Mouse (Mus musculus) intestine, embryonic 15.5 days (tissue): ENCODE measurements around the gene Pias4. TPM values are rescaled to one million over a fixed set of nuclear protein-coding genes. Genes with fewer than 3 reads are reported as not detected.

Source experiments
- ATAC-seq: fragments of 200-750 bp; cut with Nextera tagmentation; 2 replicates; pipeline ENCODE4 v1.8.0; 2017; ENCODE audit warnings: moderate TSS enrichment, moderate library complexity
- H3K27ac ChIP-seq: fragments of 300-500 bp; sonication (generic); 2 replicates; pipeline ENCODE4 v1.5.1; 2015; ENCODE audit warnings: mild to moderate bottlenecking, inconsistent platforms
- H3K27me3 ChIP-seq: fragments of 300-500 bp; sonication (generic); replicated peaks from 2 replicates; pipeline ENCODE4 v1.6.1; 2015; ENCODE audit warnings: inconsistent platforms
- H3K36me3 ChIP-seq: fragments of 300-500 bp; sonication (generic); 2 replicates; pipeline ENCODE4 v1.6.1; 2015; ENCODE audit warnings: inconsistent platforms
- H3K4me1 ChIP-seq: fragments of 300-500 bp; sonication (generic); replicated peaks from 2 replicates; pipeline ENCODE4 v1.6.1; 2015; ENCODE audit warnings: inconsistent platforms
- H3K4me2 ChIP-seq: fragments of 300-500 bp; sonication (generic); replicated peaks from 2 replicates; pipeline ENCODE4 v1.6.1; 2015; ENCODE audit warnings: mild to moderate bottlenecking, inconsistent platforms
- H3K4me3 ChIP-seq: fragments of 300-500 bp; sonication (generic); replicated peaks from 2 replicates; pipeline ENCODE4 v1.5.1; 2015; ENCODE audit warnings: inconsistent platforms
- H3K9ac ChIP-seq: fragments of 300-500 bp; sonication (generic); 2 replicates; pipeline ENCODE4 v1.6.1; 2015; ENCODE audit warnings: inconsistent platforms
- H3K9me3 ChIP-seq: fragments of 300-500 bp; sonication (generic); 2 replicates; pipeline ENCODE4 v1.6.1; 2016; ENCODE audit warnings: inconsistent platforms
- WGBS: fragments of 180-500 bp; shearing (Covaris S2); methylation state at CpG from one replicate; pipeline ENCODE4 v1.1.7; 2015; 5-methylcytosine and 5-hydroxymethylcytosine counted together
- polyA plus RNA-seq: library from polyadenylated mRNA; unstranded; fragments of >200 nt; fragmentation: Nextera tagmentation; extraction: Ambion mirVana; gene quantifications from 2 replicates; pipeline ENCODE4 v1.2.1, GENCODE M21; 2015

The Pias4 gene
- polyA plus RNA-seq, 1 experiment from 2014 or later: 47.2 TPM

DNA sequence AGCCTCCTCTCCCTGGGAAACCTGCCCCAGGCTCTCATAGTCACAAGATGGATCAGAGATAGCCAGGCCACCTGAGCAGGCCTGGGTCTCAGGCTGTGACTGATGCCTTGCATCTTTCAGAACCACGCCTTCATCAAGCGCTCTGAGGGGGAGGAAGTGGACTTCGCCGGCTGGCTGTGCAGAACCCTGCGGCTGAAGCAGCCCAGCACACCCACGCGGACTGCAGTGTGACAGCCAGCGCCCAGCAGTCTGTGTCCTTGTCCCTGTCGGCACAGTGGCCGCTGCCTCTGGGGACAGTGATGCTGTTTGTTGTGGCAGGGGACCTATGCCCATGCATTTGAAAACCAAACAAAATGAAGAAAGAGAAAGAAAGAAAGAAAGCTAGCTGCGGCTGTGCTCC, 44.2 kb downstream of the Pias4 start:
- Histone ChIP-seq H3K4me2 (no peak overlapping the region), H3K36me3 (peaks cover 37% of the 10 kb centered on the region), H3K9me3 (no peaks in the 10 kb centered on the region), H3K27ac (no peak overlapping the region), H3K4me1 (peaks cover 10% of the 10 kb centered on the region), H3K9ac (no peak overlapping the region), H3K27me3 (no peaks in the 10 kb centered on the region), H3K4me3 (no peak overlapping the region)
- ATAC-seq: no peak
- WGBS: 78% methylated on average over 11 of the region's 11 CpGs

- no peak overlapping the region for H3K4me3 ChIP-seq
- H3K9me3 ChIP-seq: no peaks in the 10 kb centered on the region
- H3K4me2 ChIP-seq: no peak overlapping the region
- peaks cover 5% of the 10 kb centered on the region for H3K4me1 ChIP-seq
- H3K36me3 ChIP-seq: peaks cover 40% of the 10 kb centered on the region
- 65% methylated on average over 2 of the region's 2 CpGs for WGBS
- H3K9ac ChIP-seq: no peak overlapping the region
- H3K27ac ChIP-seq: no peak overlapping the region
- H3K27me3 ChIP-seq: no peaks in the 10 kb centered on the region
- no peak for ATAC-seq
Measured at GRCm38 (mm10) chr10:81122889-81123288, 44.8 kb downstream of the Pias4 start.

DNA sequence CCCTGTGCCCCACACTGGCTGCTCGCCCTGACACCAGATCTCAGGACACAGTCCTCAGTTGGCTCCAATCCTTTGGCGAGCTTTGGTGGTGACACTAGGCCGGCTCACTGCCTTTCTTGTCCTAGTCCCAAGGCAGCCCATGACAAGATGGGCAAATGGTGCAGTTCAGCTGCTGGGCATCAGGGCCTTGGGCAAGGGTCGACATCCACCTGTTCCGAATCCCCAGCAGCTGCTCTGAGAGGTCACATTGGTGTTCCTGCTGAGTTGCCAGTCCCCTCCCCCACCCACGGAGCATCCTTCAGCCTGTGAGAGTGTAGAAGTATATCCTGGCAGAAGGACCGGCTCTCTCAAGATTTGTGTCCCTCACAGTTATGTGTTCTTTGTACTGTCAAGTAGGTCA, 47.1 kb downstream of the Pias4 start:
- Histone ChIP-seq H3K4me1 (no peaks in the 10 kb centered on the region), H3K27ac (no peak overlapping the region), H3K36me3 (peaks cover 54% of the 10 kb centered on the region), H3K4me3 (no peak overlapping the region), H3K9ac (no peak overlapping the region), H3K27me3 (no peaks in the 10 kb centered on the region), H3K4me2 (no peak overlapping the region), H3K9me3 (no peaks in the 10 kb centered on the region)
- WGBS: 86% methylated on average over 7 of the region's 7 CpGs
- ATAC-seq: no peak

DNA sequence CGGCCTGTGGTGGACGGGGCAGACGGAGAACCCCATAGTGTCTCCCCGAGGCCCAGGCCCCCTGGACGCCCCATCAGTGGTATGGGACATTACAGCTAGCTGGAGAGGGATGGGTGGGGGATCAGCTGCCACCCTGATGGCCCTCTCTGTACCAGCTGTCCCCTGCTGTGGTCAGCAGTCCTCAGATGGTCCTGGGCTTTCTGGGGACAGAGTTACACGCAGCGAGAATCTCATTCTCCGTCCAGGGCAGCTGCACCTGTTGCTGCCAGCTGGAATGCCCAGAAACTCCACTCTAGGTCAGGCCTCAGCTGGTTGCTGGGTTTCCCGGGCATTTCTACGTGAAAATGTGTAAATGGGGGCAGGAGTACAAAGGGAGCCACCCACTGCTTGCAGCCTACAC, 48.1 kb downstream of the Pias4 start:
- Histone ChIP-seq H3K9me3 (no peaks in the 10 kb centered on the region), H3K27me3 (no peaks in the 10 kb centered on the region), H3K27ac (no peak overlapping the region), H3K36me3 (peaks cover 57% of the 10 kb centered on the region), H3K4me3 (no peak overlapping the region), H3K4me2 (no peak overlapping the region), H3K9ac (no peak overlapping the region), H3K4me1 (no peaks in the 10 kb centered on the region)
- no peak for ATAC-seq
- 91% methylated on average over 10 of the region's 10 CpGs for WGBS

- Histone ChIP-seq H3K9me3 (no peaks in the 10 kb centered on the region), H3K4me1 (no peaks in the 10 kb centered on the region), H3K27me3 (no peaks in the 10 kb centered on the region), H3K36me3 (peaks cover 65% of the 10 kb centered on the region), H3K27ac (no peak overlapping the region), H3K4me3 (no peak overlapping the region), H3K4me2 (no peak overlapping the region), H3K9ac (no peak overlapping the region)
- ATAC-seq: no peak
- 92% methylated on average over 6 of the region's 6 CpGs for WGBS
Measured at GRCm38 (mm10) chr10:81112946-81113345, 54.8 kb downstream of the Pias4 start.

GRCm38 (mm10) chr10:81106113-81106721, 61.5 kb downstream of the Pias4 start:
- ATAC-seq: peak; percentile 93
- under 1% methylated on average over 35 of the region's 35 CpGs for WGBS
- no peaks in the 10 kb centered on the region for H3K9me3 ChIP-seq

GRCm38 (mm10) chr10:81105565-81106112, 62.1 kb downstream of the Pias4 start, which contains the start of gene Map2k2:
Map2k2 (plus strand) TSS chr10:81105915.
- Histone ChIP-seq H3K4me3 (peak within 1 kb of the TSS; percentile 99), H3K4me1 (peaks cover 16% of the 10 kb centered on the region), H3K27me3 (no peaks in the 10 kb centered on the region), H3K36me3 (peaks cover 24% of the 10 kb centered on the region), H3K9ac (peak within 1 kb of the TSS; percentile 100), H3K27ac (peak within 1 kb of the TSS; percentile 100), H3K9me3 (no peaks in the 10 kb centered on the region), H3K4me2 (peak within 1 kb of the TSS; percentile 78)
- WGBS: under 1% methylated on average over 56 of the region's 56 CpGs
- peak; percentile 96 for ATAC-seq

More at GRCm38 (mm10) chr10:81106113-81106721, 61.5 kb downstream of the Pias4 start:
- H3K4me3 ChIP-seq: peak overlapping the region; percentile 99
- peak overlapping the region; percentile 78 for H3K4me2 ChIP-seq
- peaks cover 30% of the 10 kb centered on the region for H3K36me3 ChIP-seq
- H3K9ac ChIP-seq: peak overlapping the region; percentile 100
- H3K4me1 ChIP-seq: peaks cover 16% of the 10 kb centered on the region
- no peaks in the 10 kb centered on the region for H3K27me3 ChIP-seq
- peak overlapping the region; percentile 100 for H3K27ac ChIP-seq

Other genes with a start within 250 kb of the Pias4 start
- 41.0 and 42.6 TPM in 2 replicates for gene Lmnb2, start 249.7 kb downstream of the Pias4 start, polyA plus RNA-seq
- gene Gadd45b, start 237.8 kb downstream of the Pias4 start, polyA plus RNA-seq: 26.6 and 29.9 TPM in 2 replicates
- gene Gng7, start 153.0 kb downstream of the Pias4 start, polyA plus RNA-seq: 4.5 and 4.7 TPM in 2 replicates
- 0.94 and 1.2 TPM in 2 replicates for gene Diras1, start 142.3 kb downstream of the Pias4 start, polyA plus RNA-seq
- 15.0 and 18.2 TPM in 2 replicates for gene Slc39a3, start 130.5 kb downstream of the Pias4 start, polyA plus RNA-seq
- 166 and 183 TPM in 2 replicates for gene Sgta, start 107.7 kb downstream of the Pias4 start, polyA plus RNA-seq
- gene Thop1, start 97.9 kb downstream of the Pias4 start, polyA plus RNA-seq: 57.1 and 60.1 TPM in 2 replicates
- gene Creb3l3, start 69.0 kb downstream of the Pias4 start, polyA plus RNA-seq: 48.2 and 57.8 TPM in 2 replicates
- 190 and 208 TPM in 2 replicates for gene Map2k2, start 62.0 kb downstream of the Pias4 start, polyA plus RNA-seq
- gene Zbtb7a, start 32.7 kb downstream of the Pias4 start, polyA plus RNA-seq: 52.5 and 53.0 TPM in 2 replicates
- 515 and 540 TPM in 2 replicates for gene Eef2, start 8.7 kb upstream of the Pias4 start, polyA plus RNA-seq
- gene Dapk3, start 15.1 kb upstream of the Pias4 start, polyA plus RNA-seq: 56.6 and 62.7 TPM in 2 replicates
- 0.13 and 0.15 TPM in 2 replicates for gene 4930442H23Rik, start 15.9 kb upstream of the Pias4 start, polyA plus RNA-seq
- gene Nmrk2, start 34.1 kb upstream of the Pias4 start, polyA plus RNA-seq: 0.14 TPM in 1 of 2 replicates, not detected in the other
- gene Atcay, start 62.9 kb upstream of the Pias4 start, polyA plus RNA-seq: 1.7 TPM in 2 replicates
- gene Zfr2, start 65.2 kb upstream of the Pias4 start, polyA plus RNA-seq: 7.9 and 9.2 TPM in 2 replicates
- 2.2 and 2.4 TPM in 2 replicates for gene Matk, start 85.0 kb upstream of the Pias4 start, polyA plus RNA-seq
- 242 and 245 TPM in 2 replicates for gene Mrpl54, start 99.0 kb upstream of the Pias4 start, polyA plus RNA-seq
- gene Apba3, start 99.0 kb upstream of the Pias4 start, polyA plus RNA-seq: 55.1 and 69.2 TPM in 2 replicates
- 47.0 and 53.3 TPM in 2 replicates for gene Tjp3, start 123.7 kb upstream of the Pias4 start, polyA plus RNA-seq
- 41.2 and 42.7 TPM in 2 replicates for gene Pip5k1c, start 125.0 kb upstream of the Pias4 start, polyA plus RNA-seq
- 38.7 and 39.5 TPM in 2 replicates for gene Cactin, start 153.2 kb upstream of the Pias4 start, polyA plus RNA-seq
- gene Tbxa2r, start 160.8 kb upstream of the Pias4 start, polyA plus RNA-seq: 21.3 and 21.7 TPM in 2 replicates
- 0.06 TPM in 1 of 2 replicates, not detected in the other for gene Gipc3, start 175.3 kb upstream of the Pias4 start, polyA plus RNA-seq
- gene Hmg20b, start 182.6 kb upstream of the Pias4 start, polyA plus RNA-seq: 71.2 and 71.7 TPM in 2 replicates
- gene Mfsd12, start 189.6 kb upstream of the Pias4 start, polyA plus RNA-seq: 19.9 and 23.8 TPM in 2 replicates
- 1.0 and 2.2 TPM in 2 replicates for gene 4930404N11Rik, start 197.9 kb upstream of the Pias4 start, polyA plus RNA-seq
- 83.2 and 85.7 TPM in 2 replicates for gene Fzr1, start 210.6 kb upstream of the Pias4 start, polyA plus RNA-seq
- 89.2 and 100 TPM in 2 replicates for gene Dohh, start 216.5 kb upstream of the Pias4 start, polyA plus RNA-seq
- gene Gm48551, start 216.5 kb upstream of the Pias4 start, polyA plus RNA-seq: 2.8 and 3.6 TPM in 2 replicates
- gene Gm48552, start 221.1 kb upstream of the Pias4 start, polyA plus RNA-seq: 1.4 TPM in 1 of 2 replicates, not detected in the other
- gene Smim24, start 225.1 kb upstream of the Pias4 start, polyA plus RNA-seq: 235 and 288 TPM in 2 replicates